Mouse (Mus musculus) heart, adult 2 months (tissue): ENCODE results near the gene Ttn. TPM values are rescaled to one million over a fixed set of nuclear protein-coding genes. Genes with fewer than 3 reads are reported as not detected.

Source experiments
- DNase-seq, 2 experiments: peaks; one replicate each; pipeline ENCODE4 v3.0.0; 2021
- H3K27ac ChIP-seq: fragments of 200-600 bp; 2 replicates; pipeline ENCODE4 v1.8.1; 2022
- H3K27me3 ChIP-seq: fragments of 200-500 bp; 2 replicates; pipeline ENCODE4 v1.6.1; 2012; ENCODE audit warnings: mild to moderate bottlenecking, low read length, inconsistent platforms, mixed read lengths; ENCODE audit not compliant: control insufficient read depth, insufficient read depth
- H3K36me3 ChIP-seq: fragments of 200-500 bp; 2 replicates; pipeline ENCODE4 v1.6.1; 2012; ENCODE audit warnings: low read length, inconsistent platforms; ENCODE audit not compliant: control insufficient read depth, insufficient read depth
- H3K4me1 ChIP-seq: fragments of 200-500 bp; 2 replicates; pipeline ENCODE4 v1.6.1; 2011; ENCODE audit warnings: low read length; ENCODE audit not compliant: control insufficient read depth, insufficient read depth
- H3K4me3 ChIP-seq: fragments of 200-600 bp; 2 replicates; pipeline ENCODE4 v1.8.1; 2022
- H3K79me2 ChIP-seq: fragments of 200-500 bp; replicated peaks from 2 replicates; pipeline ENCODE4 v1.6.1; 2012; ENCODE audit warnings: mild to moderate bottlenecking, inconsistent platforms, low read length, moderate library complexity, mixed read lengths; ENCODE audit not compliant: control insufficient read depth, insufficient read depth
- H3K9ac ChIP-seq: fragments of 200-500 bp; 2 replicates; pipeline ENCODE4 v1.6.1; 2012; ENCODE audit warnings: low read depth, mild to moderate bottlenecking, control low read depth, inconsistent platforms, low read length, mixed read lengths
- CTCF ChIP-seq: fragments of 200-600 bp; IDR thresholded peaks from 2 replicates; pipeline ENCODE4 v1.8.1; 2022; ENCODE audit warnings: antibody characterized with exemption, mild to moderate bottlenecking, moderate library complexity
- EP300 ChIP-seq: fragments of 200-500 bp; IDR thresholded peaks from 2 replicates; pipeline ENCODE4 v1.6.1; 2011; ENCODE audit warnings: low read depth, low read length, control low read depth; ENCODE audit not compliant: insufficient read depth
- POLR2A ChIP-seq: fragments of 200-500 bp; IDR thresholded peaks from 2 replicates; pipeline ENCODE4 v1.6.1; 2011; ENCODE audit warnings: mild to moderate bottlenecking, low read depth, low read length, control low read depth; ENCODE audit not compliant: insufficient read depth
- WGBS: fragments of 180-500 bp; shearing (Covaris S2); methylation state at CpG from one replicate; pipeline ENCODE4 v1.1.7; 2018; 5-methylcytosine and 5-hydroxymethylcytosine counted together
- intact Hi-C: fragments of 180-260 bp; cut with DNase I; formaldehyde crosslinking; loops from one replicate; pipeline ENCODE4 v1.15.1; 2025
- polyA plus RNA-seq: library from polyadenylated mRNA; depleted of rRNA; stranded (reverse); fragments of >200 nt; gene quantifications from 2 replicates; pipeline ENCODE4 v1.2.3, GENCODE M21; 2012
- total RNA-seq, 2 experiments: library from RNA; stranded (reverse); gene quantifications; 2 replicates each; pipeline ENCODE4 v1.2.3; 2021

Ttn gene
- total and polyA plus RNA-seq, 3 experiments = 88.4 to 3,090 (median 2,567) TPM

- TF ChIP-seq EP300 (no peak), POLR2A (no peak), CTCF (no peak)
- Histone ChIP-seq H3K79me2 (no peaks in the 10 kb centered on the region), H3K36me3 (peaks cover 10% of the 10 kb centered on the region), H3K9ac (no peak overlapping the region), H3K27me3 (no peaks in the 10 kb centered on the region), H3K27ac (no peak overlapping the region), H3K4me1 (no peaks in the 10 kb centered on the region), H3K4me3 (no peak overlapping the region)
- DNase-seq = no peak
- intact Hi-C loops = no loop called here
These were observed 161.9 kb downstream of the Ttn start for GRCm38 (mm10) chr2:76820472-76820871.

DNA sequence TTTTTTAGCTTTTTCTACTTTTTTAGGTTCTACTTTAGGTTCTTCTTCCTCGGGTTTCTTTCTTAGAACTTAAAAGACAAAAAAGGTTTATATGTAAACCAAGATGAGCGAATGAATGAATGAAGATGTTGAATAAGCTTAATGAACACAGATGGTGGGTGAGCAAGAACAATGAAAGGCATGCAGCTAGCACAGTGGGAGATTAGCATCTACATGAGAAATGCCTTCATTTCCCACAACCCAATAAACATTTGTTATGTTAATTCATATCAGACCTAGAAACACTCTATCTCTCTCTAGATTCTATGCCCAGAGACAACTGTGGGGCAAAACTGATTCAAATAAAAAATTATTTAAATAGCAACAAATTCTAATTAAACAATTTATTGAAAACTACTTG is 164.6 kb downstream of the Ttn start:
- Histone ChIP-seq H3K9ac (no peak overlapping the region), H3K36me3 (peaks cover 12% of the 10 kb centered on the region), H3K79me2 (no peaks in the 10 kb centered on the region), H3K27me3 (no peaks in the 10 kb centered on the region; the same call in 1 of the 2 replicates), H3K4me1 (no peaks in the 10 kb centered on the region), H3K4me3 (no peak overlapping the region), H3K27ac (no peak overlapping the region)
- intact Hi-C loops = no loop called here
- WGBS = 71% methylated on average over 2 of the region's 2 CpGs
- DNase-seq = no peak
- TF ChIP-seq POLR2A (no peak), CTCF (no peak), EP300 (no peak)

DNA sequence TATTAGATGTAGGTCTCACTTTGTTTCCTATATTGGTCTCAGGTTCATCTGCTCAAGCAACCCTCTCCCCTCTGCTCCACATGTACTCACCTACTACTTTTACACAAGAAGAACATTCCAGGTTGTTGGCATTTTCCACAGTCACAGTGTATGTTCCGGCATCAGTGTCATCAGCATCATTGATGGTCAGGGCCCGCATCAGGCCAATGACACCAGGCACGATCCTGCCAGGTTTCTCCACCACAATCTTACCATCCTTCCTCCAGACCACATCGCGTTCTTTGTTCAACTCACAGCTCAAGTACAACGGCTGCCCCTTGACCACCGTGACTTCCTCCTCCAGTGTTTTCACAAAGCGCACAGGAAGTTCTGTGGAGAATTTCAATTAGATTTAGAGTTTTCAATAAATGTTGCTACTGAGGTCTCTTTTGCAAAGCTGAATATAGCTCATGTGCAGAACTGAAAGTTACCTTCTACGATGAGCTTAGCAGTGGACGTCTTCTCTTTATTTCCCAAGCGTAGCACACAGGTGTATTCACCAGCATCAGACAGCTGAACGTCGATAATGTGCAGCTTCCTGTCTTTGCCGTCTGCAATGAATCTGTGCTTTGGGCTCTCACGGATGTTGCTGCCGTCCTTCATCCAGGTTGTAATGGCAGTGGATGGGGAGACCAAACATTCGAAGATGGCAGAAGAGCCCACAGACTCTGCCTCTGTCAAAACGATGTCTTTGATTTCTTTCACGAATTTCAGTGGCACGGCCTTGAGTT is 168.1 kb downstream of the Ttn start:
- no peaks in the 10 kb centered on the region for H3K79me2 ChIP-seq
- TF ChIP-seq POLR2A (no peak), CTCF (no peak), EP300 (0 out of 2 replicates have a peak, but pooled peaks have one; percentile 11)
- H3K9ac ChIP-seq = no peak overlapping the region
- H3K36me3 ChIP-seq = peaks cover 30% of the 10 kb centered on the region
- no peak overlapping the region for H3K4me3 ChIP-seq
- DNase-seq = no peak
- intact Hi-C loops = no loop called here
- no peaks in the 10 kb centered on the region; the same call in 1 of the 2 replicates for H3K27me3 ChIP-seq
- no peaks in the 10 kb centered on the region; the same call in 1 of the 2 replicates for H3K4me1 ChIP-seq
- WGBS = 74% methylated on average over 20 of the region's 20 CpGs
- no peak overlapping the region for H3K27ac ChIP-seq

- no peak for DNase-seq
- Histone ChIP-seq H3K4me3 (no peak overlapping the region), H3K4me1 (peaks cover 1% of the 10 kb centered on the region; the same call in 1 of the 2 replicates), H3K36me3 (peaks cover 43% of the 10 kb centered on the region), H3K27ac (no peak overlapping the region), H3K79me2 (no peaks in the 10 kb centered on the region), H3K27me3 (no peaks in the 10 kb centered on the region; the same call in 1 of the 2 replicates), H3K9ac (no peak overlapping the region)
- intact Hi-C loops = no loop called here
- TF ChIP-seq POLR2A (no peak), CTCF (no peak), EP300 (no peak; the same call in 1 of the 2 replicates)
- 85% methylated on average over 17 of the region's 17 CpGs for WGBS
These were observed 171.2 kb downstream of the Ttn start for GRCm38 (mm10) chr2:76811160-76811559.

- 65% methylated on average over 10 of the region's 10 CpGs for WGBS
- H3K4me1 ChIP-seq = peaks cover 1% of the 10 kb centered on the region; the same call in 1 of the 2 replicates
- H3K9ac ChIP-seq = 0 out of 2 replicates have a peak overlapping the region, but pooled peaks have one; percentile 34
- no peak for DNase-seq
- peak overlapping the region; percentile 85 for H3K27ac ChIP-seq
- no peaks in the 10 kb centered on the region for H3K79me2 ChIP-seq
- no peaks in the 10 kb centered on the region for H3K27me3 ChIP-seq
- peaks cover 42% of the 10 kb centered on the region for H3K36me3 ChIP-seq
- no peak overlapping the region for H3K4me3 ChIP-seq
- intact Hi-C loops = no loop called here
- TF ChIP-seq POLR2A (no peak), EP300 (0 out of 2 replicates have a peak, but pooled peaks have one; percentile 14)
These were observed 174.0 kb downstream of the Ttn start for GRCm38 (mm10) chr2:76808334-76808733.

GRCm38 (mm10) chr2:76807284-76807683 is 175.1 kb downstream of the Ttn start:
- intact Hi-C loops = no loop called here
- H3K4me1 ChIP-seq = peaks cover 1% of the 10 kb centered on the region; the same call in 1 of the 2 replicates
- peak overlapping the region; percentile 38 for H3K4me3 ChIP-seq
- WGBS = 49% methylated on average over 7 of the region's 7 CpGs
- no peak overlapping the region; the same call in 1 of the 2 replicates for H3K9ac ChIP-seq
- peaks cover 43% of the 10 kb centered on the region for H3K36me3 ChIP-seq
- DNase-seq = peak; percentile 33 to 45
- peak overlapping the region; percentile 85 for H3K27ac ChIP-seq
- H3K79me2 ChIP-seq = no peaks in the 10 kb centered on the region
- no peaks in the 10 kb centered on the region for H3K27me3 ChIP-seq
- TF ChIP-seq POLR2A (peak; percentile 42; the same call in 1 of the 2 replicates), CTCF (no peak), EP300 (peak; percentile 35; the same call in 1 of the 2 replicates)
